Mouse (Mus musculus) megakaryocyte, embryonic 14.5 days (primary cell): ENCODE results near the gene Il2ra. TPM values are rescaled to one million over a fixed set of nuclear protein-coding genes. Genes with fewer than 3 reads are reported as not detected.

Experiments used
- H3K27me3 ChIP-seq: replicated peaks from 2 replicates; pipeline ENCODE3; 2012; ENCODE audit warnings: inconsistent platforms
- H3K36me3 ChIP-seq: replicated peaks from 2 replicates; pipeline ENCODE3; 2012; ENCODE audit warnings: low read length, inconsistent platforms, mixed read lengths
- H3K4me1 ChIP-seq: 2 replicates; pipeline ENCODE4 v1.6.1; 2012; ENCODE audit warnings: inconsistent platforms
- H3K4me3 ChIP-seq: replicated peaks from 2 replicates; pipeline ENCODE3; 2012; ENCODE audit warnings: moderate library complexity, mild to moderate bottlenecking, inconsistent platforms
- H3K9me3 ChIP-seq: 2 replicates; pipeline ENCODE4 v1.6.1; 2012; ENCODE audit warnings: inconsistent platforms
- FLI1 ChIP-seq: IDR thresholded peaks from 2 replicates; pipeline ENCODE4 v1.6.1; 2012; ENCODE audit warnings: low read length, inconsistent platforms, mixed read lengths
- GATA1 ChIP-seq: IDR thresholded peaks from 3 replicates; pipeline ENCODE4 v1.6.1; 2012; ENCODE audit warnings: mixed read lengths, low read length, inconsistent platforms, borderline replicate concordance
- polyA plus RNA-seq: library from polyadenylated mRNA; stranded (reverse); fragments of >175 nt; gene quantifications from 2 replicates; pipeline ENCODE4 v1.2.3, GENCODE M21; 2012; ENCODE audit warnings: low replicate concordance; ENCODE audit not compliant: insufficient read depth

Gene Il2ra
- polyA plus RNA-seq, 1 experiment, result not detected

DNA sequence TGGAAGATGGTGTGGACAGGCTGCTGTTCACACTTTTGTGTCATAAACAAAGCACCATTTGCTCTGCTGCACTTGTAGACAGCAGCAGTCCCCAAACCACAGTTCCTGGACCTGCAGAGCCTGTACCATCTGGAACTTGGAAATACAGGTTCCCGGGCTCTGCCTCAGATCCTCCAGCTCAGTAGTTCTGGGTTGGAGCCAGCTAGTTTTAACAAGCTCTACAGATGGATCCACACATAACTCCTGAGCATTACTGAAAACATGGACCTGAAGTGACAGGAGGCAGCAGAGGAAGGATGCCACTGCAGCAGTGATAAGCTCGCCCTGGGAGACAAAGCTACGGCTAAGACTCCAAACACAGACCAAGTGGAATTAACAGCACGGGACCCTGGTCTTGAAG, 71.9 kb downstream of the Il2ra start:
- H3K27me3 ChIP-seq, result no peaks in the 10 kb centered on the region
- no peaks in the 10 kb centered on the region for H3K9me3 ChIP-seq
- peaks cover 53% of the 10 kb centered on the region for H3K36me3 ChIP-seq
- H3K4me1 ChIP-seq, result peaks cover 41% of the 10 kb centered on the region
- TF ChIP-seq FLI1, result no peak
- no peak for TF ChIP-seq GATA1
- no peak overlapping the region for H3K4me3 ChIP-seq

DNA sequence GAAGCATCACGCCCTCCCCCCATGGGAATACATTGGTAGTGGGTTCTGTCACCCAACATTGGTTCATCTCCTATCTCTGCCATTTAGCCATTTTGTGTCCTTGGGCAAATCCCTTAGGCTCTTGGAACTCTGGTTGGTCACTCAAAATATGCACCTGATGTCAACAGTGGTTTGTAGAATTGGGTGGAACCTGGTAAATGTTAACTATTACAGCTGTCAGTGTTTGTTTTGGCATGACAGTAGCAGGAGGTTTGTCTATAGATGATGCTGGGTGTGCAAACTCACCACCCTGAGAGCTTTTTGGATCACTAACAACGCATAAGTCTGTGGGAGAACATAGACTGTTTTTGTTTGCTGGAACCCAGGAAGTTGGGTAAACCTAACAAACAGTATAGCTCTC, 76.0 kb downstream of the Il2ra start:
- no peaks in the 10 kb centered on the region for H3K27me3 ChIP-seq
- no peaks in the 10 kb centered on the region for H3K9me3 ChIP-seq
- H3K4me3 ChIP-seq, result no peak overlapping the region
- peaks cover 22% of the 10 kb centered on the region for H3K4me1 ChIP-seq
- TF ChIP-seq GATA1 (no peak), FLI1 (no peak)
- H3K36me3 ChIP-seq, result peaks cover 82% of the 10 kb centered on the region

DNA sequence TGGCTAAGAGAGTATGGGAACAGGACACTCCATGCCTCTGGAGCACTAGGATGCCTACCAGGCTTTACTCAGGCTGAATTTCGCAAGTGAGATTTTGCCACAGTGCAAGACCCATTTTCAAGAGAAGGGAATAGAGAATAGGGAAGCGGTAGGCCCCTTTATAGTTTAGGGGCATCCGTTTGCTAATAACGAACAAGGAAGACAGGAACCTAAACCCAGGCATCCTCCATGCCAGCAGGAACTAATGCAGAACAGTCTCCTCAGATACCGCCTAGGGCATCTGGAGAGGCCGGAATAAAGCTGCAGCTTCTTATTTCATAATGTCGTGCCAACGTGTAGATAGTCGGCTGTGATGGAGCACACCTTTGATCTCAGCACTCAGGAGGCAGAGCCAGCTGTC, 80.0 kb downstream of the Il2ra start:
- TF ChIP-seq FLI1 (no peak), GATA1 (no peak)
- H3K27me3 ChIP-seq, result no peaks in the 10 kb centered on the region
- H3K9me3 ChIP-seq, result no peaks in the 10 kb centered on the region
- no peak overlapping the region for H3K4me3 ChIP-seq
- peaks cover 94% of the 10 kb centered on the region for H3K36me3 ChIP-seq
- H3K4me1 ChIP-seq, result peaks cover 8% of the 10 kb centered on the region

GRCm38 (mm10) chr2:11727574-11727973, 85.0 kb downstream of the Il2ra start:
- H3K36me3 ChIP-seq, result peaks cover 83% of the 10 kb centered on the region
- H3K4me1 ChIP-seq, result peaks cover 14% of the 10 kb centered on the region

GRCm38 (mm10) chr2:11729091-11729490, 86.5 kb downstream of the Il2ra start:
- H3K36me3 ChIP-seq, result peaks cover 82% of the 10 kb centered on the region
- no peaks in the 10 kb centered on the region for H3K9me3 ChIP-seq
- peaks cover 6% of the 10 kb centered on the region; the same call in 1 of the 2 replicates for H3K4me1 ChIP-seq
- no peak overlapping the region for H3K4me3 ChIP-seq
- no peak for TF ChIP-seq FLI1
- TF ChIP-seq GATA1, result no peak
- no peaks in the 10 kb centered on the region for H3K27me3 ChIP-seq

More at GRCm38 (mm10) chr2:11727574-11727973, 85.0 kb downstream of the Il2ra start:
- TF ChIP-seq FLI1 (no peak), GATA1 (no peak)
- Histone ChIP-seq H3K4me3 (no peak overlapping the region), H3K9me3 (no peaks in the 10 kb centered on the region), H3K27me3 (no peaks in the 10 kb centered on the region)

DNA sequence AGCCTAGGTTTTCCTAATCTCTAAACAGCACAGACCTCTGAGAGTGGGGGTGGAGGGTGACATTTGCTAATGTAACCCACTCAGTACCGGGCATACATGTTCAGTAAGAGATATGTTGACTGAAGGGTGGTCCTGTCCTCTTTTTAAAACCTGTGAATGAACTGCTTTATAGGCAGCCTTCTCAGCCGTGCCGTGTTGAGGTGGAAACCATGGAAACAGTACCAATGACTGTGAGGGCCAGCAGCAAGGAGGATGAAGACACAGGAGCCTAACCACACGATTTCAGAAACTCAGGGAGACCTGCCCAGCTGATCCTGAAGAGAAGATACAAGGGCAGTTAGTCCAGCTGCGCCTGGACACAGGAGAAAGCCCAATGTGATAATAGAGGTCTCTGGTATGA, 90.4 kb downstream of the Il2ra start:
- H3K27me3 ChIP-seq, result no peaks in the 10 kb centered on the region
- peaks cover 68% of the 10 kb centered on the region for H3K36me3 ChIP-seq
- peaks cover 11% of the 10 kb centered on the region; the same call in 1 of the 2 replicates for H3K4me1 ChIP-seq
- TF ChIP-seq FLI1, result no peak
- no peak for TF ChIP-seq GATA1
- H3K4me3 ChIP-seq, result no peak overlapping the region
- H3K9me3 ChIP-seq, result no peaks in the 10 kb centered on the region

DNA sequence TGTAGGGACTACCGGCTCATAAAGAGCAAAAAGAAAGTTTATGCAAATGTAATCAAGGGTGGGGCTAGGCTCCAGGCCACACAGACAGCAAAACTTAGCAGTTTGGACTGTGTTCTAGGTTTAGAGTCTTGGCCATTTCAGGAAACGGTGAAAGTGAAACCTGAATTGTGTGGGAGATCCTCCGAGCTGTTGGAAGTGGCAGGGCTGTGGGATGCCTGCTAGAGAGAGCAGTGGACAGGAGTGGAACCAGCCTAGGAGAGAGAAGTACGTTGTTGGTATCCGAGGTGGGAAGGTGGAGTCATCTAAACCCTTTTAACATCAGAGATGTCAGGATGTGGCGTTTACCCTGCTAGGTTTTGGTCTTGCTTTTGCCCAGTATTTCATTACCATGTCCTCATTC, 93.2 kb downstream of the Il2ra start:
- Histone ChIP-seq H3K4me3 (no peak overlapping the region), H3K9me3 (no peaks in the 10 kb centered on the region), H3K36me3 (peaks cover 66% of the 10 kb centered on the region), H3K27me3 (no peaks in the 10 kb centered on the region), H3K4me1 (peaks cover 8% of the 10 kb centered on the region; the same call in 1 of the 2 replicates)
- no peak for TF ChIP-seq GATA1
- no peak for TF ChIP-seq FLI1

DNA sequence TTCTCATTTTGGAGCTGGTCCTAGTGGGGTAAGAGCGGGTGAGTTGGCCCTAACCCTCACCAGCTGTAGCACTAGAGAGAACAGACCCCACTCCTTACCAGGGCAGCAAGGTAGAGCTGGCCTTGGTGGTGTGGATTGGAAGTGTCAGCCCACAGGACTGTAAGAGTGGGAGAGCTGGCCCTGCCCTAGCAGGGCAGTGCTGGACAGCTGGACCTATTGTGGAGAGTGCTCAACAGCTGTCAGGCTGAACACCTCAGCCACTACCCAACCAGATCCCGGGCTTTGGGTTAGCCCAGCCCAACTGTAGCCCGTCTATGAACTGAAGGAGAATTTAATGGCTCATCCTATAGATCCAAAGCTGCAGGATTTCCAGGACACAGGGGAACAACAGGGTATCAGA, 96.2 kb downstream of the Il2ra start:
- H3K36me3 ChIP-seq, result peaks cover 79% of the 10 kb centered on the region
- TF ChIP-seq FLI1 (no peak), GATA1 (no peak)

DNA sequence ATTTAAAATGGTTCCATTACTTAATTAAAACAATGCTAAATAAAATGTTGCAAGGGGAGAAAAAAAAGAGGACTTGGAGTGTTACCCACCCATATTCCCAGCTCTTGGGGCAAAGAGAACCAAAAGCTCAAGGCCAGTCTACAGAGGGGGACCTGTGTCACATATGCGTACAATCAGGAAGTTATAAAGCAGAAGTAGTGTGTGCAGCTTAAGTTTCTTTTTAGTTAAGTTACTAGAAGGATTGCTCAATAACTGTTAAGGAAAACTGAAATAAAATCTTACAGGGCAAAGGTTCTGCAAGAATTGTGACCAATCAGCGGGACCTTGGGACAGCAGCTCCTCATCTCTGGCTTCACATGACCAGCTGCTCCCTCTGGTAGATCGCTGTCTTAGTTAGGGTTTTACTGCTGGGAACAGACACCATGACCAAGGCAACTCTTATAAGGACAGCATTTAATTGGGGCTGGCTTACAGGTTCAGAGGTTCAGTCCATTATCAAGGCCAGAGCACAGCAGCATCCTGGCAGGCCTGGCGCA, 97.0 kb downstream of the Il2ra start:
- no peaks in the 10 kb centered on the region for H3K27me3 ChIP-seq
- H3K4me3 ChIP-seq, result no peak overlapping the region
- no peaks in the 10 kb centered on the region for H3K9me3 ChIP-seq
- peaks cover 76% of the 10 kb centered on the region for H3K36me3 ChIP-seq
- H3K4me1 ChIP-seq, result peaks cover 8% of the 10 kb centered on the region; the same call in 1 of the 2 replicates
- no peak for TF ChIP-seq FLI1
- TF ChIP-seq GATA1, result no peak

More for the DNA sequence above, 96.2 kb downstream of the Il2ra start:
- Histone ChIP-seq H3K4me3 (no peak overlapping the region), H3K9me3 (no peaks in the 10 kb centered on the region), H3K27me3 (no peaks in the 10 kb centered on the region), H3K4me1 (peaks cover 8% of the 10 kb centered on the region; the same call in 1 of the 2 replicates)

Other genes with a start within 250 kb of the Il2ra start
- gene Pfkfb3, start 88.7 kb upstream of the Il2ra start, polyA plus RNA-seq, result 5.8 and 10.6 TPM in 2 replicates
- 21.6 and 123 TPM in 2 replicates for gene Rbm17, start 38.7 kb upstream of the Il2ra start, polyA plus RNA-seq
- gene Gm17490, start 16.5 kb upstream of the Il2ra start, polyA plus RNA-seq, result not detected in 2 replicates
- 4.0 and 6.5 TPM in 2 replicates for gene Il15ra, start 62.5 kb downstream of the Il2ra start, polyA plus RNA-seq
- gene Fbh1, start 134.8 kb downstream of the Il2ra start, polyA plus RNA-seq, result 0.45 and 4.7 TPM in 2 replicates
- 8.1 and 8.5 TPM in 2 replicates for gene Ankrd16, start 135.1 kb downstream of the Il2ra start, polyA plus RNA-seq